Mouse (Mus musculus): ENCODE measurements around the gene Ptafr. TPM values are rescaled to one million over a fixed set of nuclear protein-coding genes. Genes with fewer than 3 reads are reported as not detected.

Ptafr gene
- total and polyA plus RNA-seq, 3 experiments, result 0.31 to 1.1 TPM; not detected in 1

DNA sequence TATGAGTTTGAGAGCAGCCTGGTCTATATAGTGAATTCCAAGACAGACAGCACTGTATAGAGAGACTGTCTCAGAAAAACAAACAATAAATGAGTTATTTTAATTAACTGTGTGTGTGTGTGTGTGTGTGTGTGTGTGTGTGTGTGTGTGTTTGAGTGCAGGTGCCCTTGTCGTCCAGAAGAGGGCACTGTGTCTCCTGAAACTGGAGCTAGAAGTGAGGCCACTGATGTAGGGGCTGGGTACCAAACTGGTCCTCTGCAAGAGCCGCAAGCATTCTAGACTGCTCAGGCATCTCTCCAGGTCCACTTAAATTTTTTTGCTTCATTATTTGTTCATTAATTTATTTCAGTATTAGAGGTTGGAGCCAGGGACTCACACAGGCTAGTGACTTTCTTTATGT is 35.0 kb downstream of the Ptafr start:
- Histone ChIP-seq H3K79me2 (replicated peaks; ENCODE audit: control insufficient read depth, extremely low read depth, insufficient read depth, poor library complexity, severe bottlenecking) (no peaks in the 10 kb centered on the region), H3K27me3 (replicated peaks) (no peaks in the 10 kb centered on the region), H3K4me2 (ENCODE audit: insufficient read depth, low read depth, poor library complexity, severe bottlenecking) (no peak overlapping the region), H3K4me3 (replicated peaks in 1 of 3; ENCODE audit: low read depth in 2 of 3, low read length in 2 of 3, poor library complexity in 1 of 3) (no peak overlapping the region), H3K27ac (ENCODE audit: insufficient read depth, low read depth) (no peak overlapping the region), H3K4me1 (ENCODE audit: control insufficient read depth in 1 of 2, insufficient read depth in 2 of 2) (peaks cover 0 to 23% of the 10 kb centered on the region in 2 experiments; a peak in 2 of 4 replicates), H3K9me3 (replicated peaks; ENCODE audit: low read length) (peaks cover 2% of the 10 kb centered on the region), H3K9ac (ENCODE audit: insufficient read depth, low read depth) (no peak overlapping the region), H3K36me3 (replicated peaks in 1 of 2; ENCODE audit: control insufficient read depth in 1 of 2, insufficient read depth in 1 of 2, low read length in 1 of 2) (no peaks in the 10 kb centered on the region)
- TF ChIP-seq USF2 (conservative IDR thresholded peaks at IDR 0.05; ENCODE audit: low read depth, low read length) (no peak), HCFC1 (IDR thresholded peaks at IDR 0.05; ENCODE audit: low read depth, low read length) (no peak), IRF4 (IDR thresholded peaks at IDR 0.05; ENCODE audit: low read depth, low read length) (no peak), CTCF (conservative IDR thresholded peaks at IDR 0.05 in 1 of 2, IDR thresholded peaks at IDR 0.05 in 1 of 2; ENCODE audit: low read depth in 2 of 2, low read length in 2 of 2) (no peak), MEF2A (IDR thresholded peaks at IDR 0.05; ENCODE audit: borderline replicate concordance, low read depth, low read length) (no peak), POLR2A (IDR thresholded peaks at IDR 0.05; ENCODE audit: low read depth, low read length) (no peak), CHD1 (IDR thresholded peaks at IDR 0.05; ENCODE audit: low read depth, low read length) (no peak), MAFK (IDR thresholded peaks at IDR 0.05; ENCODE audit: insufficient replicate concordance, low read length) (no peak), JUN (IDR thresholded peaks at IDR 0.05; ENCODE audit: insufficient read depth, low read depth, low read length) (no peak), MAX (IDR thresholded peaks at IDR 0.05; ENCODE audit: low read length) (no peak), MYC (IDR thresholded peaks at IDR 0.05; ENCODE audit: low read depth, low read length) (no peak), E2F4 (IDR thresholded peaks at IDR 0.05; ENCODE audit: insufficient replicate concordance, low read depth, low read length) (no peak), MAZ (IDR thresholded peaks at IDR 0.05; ENCODE audit: low read depth, low read length) (no peak), CHD2 (IDR thresholded peaks at IDR 0.05; ENCODE audit: low read length) (no peak), ZC3H11A (IDR thresholded peaks at IDR 0.05; ENCODE audit: low read depth, low read length) (no peak)
- dilution Hi-C loops (cut with MboI; ENCODE audit: extremely low pct_ligation_motif_present, extremely low pct_unique_long_range_greater_than_20kb, low sequenced_read_pairs), result no loop called here
- no peak for DNase-seq (ENCODE audit: extremely low read depth)
- in situ Hi-C loops (cut with MboI; ENCODE audit: low pct_ligation_motif_present, low pct_unique_long_range_greater_than_20kb, low sequenced_read_pairs), result no loop called here

DNA sequence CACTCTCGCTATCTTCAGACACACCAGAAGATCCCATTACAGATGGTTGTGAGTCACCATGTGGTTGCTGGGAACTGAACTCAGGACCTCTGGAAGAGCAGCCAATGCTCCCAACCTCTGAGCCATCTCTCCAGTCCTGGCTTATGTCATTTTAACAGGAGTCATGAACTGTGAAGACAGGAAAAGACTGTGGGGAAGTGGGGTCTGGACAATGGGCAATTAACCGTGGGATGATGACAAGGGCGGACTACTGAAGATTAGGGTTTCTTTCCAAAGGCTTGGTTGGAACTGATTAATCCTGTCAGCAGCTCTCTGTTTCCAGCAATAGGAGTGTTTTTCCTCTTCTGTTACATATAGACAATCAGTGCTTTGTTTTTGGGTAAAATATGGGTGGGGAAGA is 35.9 kb downstream of the Ptafr start:
- no peak for DNase-seq (ENCODE audit: extremely low read depth)
- Histone ChIP-seq H3K4me3 (replicated peaks in 1 of 3; ENCODE audit: low read depth in 2 of 3, low read length in 2 of 3, poor library complexity in 1 of 3) (no peak overlapping the region), H3K27me3 (replicated peaks) (no peaks in the 10 kb centered on the region), H3K4me2 (ENCODE audit: insufficient read depth, low read depth, poor library complexity, severe bottlenecking) (no peak overlapping the region), H3K27ac (ENCODE audit: insufficient read depth, low read depth) (no peak overlapping the region), H3K79me2 (replicated peaks; ENCODE audit: control insufficient read depth, extremely low read depth, insufficient read depth, poor library complexity, severe bottlenecking) (no peaks in the 10 kb centered on the region), H3K9me3 (replicated peaks; ENCODE audit: low read length) (peaks cover 2% of the 10 kb centered on the region), H3K4me1 (ENCODE audit: control insufficient read depth in 1 of 2, insufficient read depth in 2 of 2) (peaks cover 0 to 18% of the 10 kb centered on the region in 2 experiments; a peak in 2 of 4 replicates), H3K9ac (ENCODE audit: insufficient read depth, low read depth) (no peak overlapping the region), H3K36me3 (replicated peaks in 1 of 2; ENCODE audit: control insufficient read depth in 1 of 2, insufficient read depth in 1 of 2, low read length in 1 of 2) (no peaks in the 10 kb centered on the region)
- in situ Hi-C loops (cut with MboI; ENCODE audit: low pct_ligation_motif_present, low pct_unique_long_range_greater_than_20kb, low sequenced_read_pairs) (loop anchor here (10.0 kb wide), 1 partner anchor 45 kb away; no protein-coding TSS in a partner anchor), dilution Hi-C loops (cut with MboI; ENCODE audit: extremely low pct_ligation_motif_present, extremely low pct_unique_long_range_greater_than_20kb, low sequenced_read_pairs) (no loop called here)
- no peak for TF ChIP-seq SMC3 (IDR thresholded peaks at IDR 0.05; ENCODE audit: low read depth, low read length)
- TF ChIP-seq USF1 (IDR thresholded peaks at IDR 0.05; ENCODE audit: low read depth, low read length), result no peak
- TF ChIP-seq CHD2 (IDR thresholded peaks at IDR 0.05; ENCODE audit: low read length), result no peak
- TF ChIP-seq ZNF384 (IDR thresholded peaks at IDR 0.05; ENCODE audit: low read depth, low read length), result no peak
- TF ChIP-seq NRF1 (IDR thresholded peaks at IDR 0.05; ENCODE audit: low read depth, low read length), result no peak
- TF ChIP-seq USF2 (conservative IDR thresholded peaks at IDR 0.05; ENCODE audit: low read depth, low read length), result no peak
- TF ChIP-seq MAX (IDR thresholded peaks at IDR 0.05; ENCODE audit: low read length), result no peak
- no peak for TF ChIP-seq PAX5 (IDR thresholded peaks at IDR 0.05; ENCODE audit: low read length)
- TF ChIP-seq SIN3A (IDR thresholded peaks at IDR 0.05; ENCODE audit: low read length), result no peak
- TF ChIP-seq POLR2A (IDR thresholded peaks at IDR 0.05; ENCODE audit: low read depth, low read length), result no peak
- no peak for TF ChIP-seq RAD21 (IDR thresholded peaks at IDR 0.05; ENCODE audit: low read depth, low read length)
- TF ChIP-seq POLR2AphosphoS2 (IDR thresholded peaks at IDR 0.05; ENCODE audit: low read depth, low read length), result no peak
- no peak for TF ChIP-seq EP300 (IDR thresholded peaks at IDR 0.05; ENCODE audit: low read length)
- no peak for TF ChIP-seq MXI1 (IDR thresholded peaks at IDR 0.05; ENCODE audit: low read depth, low read length)

Data from CH12.LX (cell line).